Mouse (Mus musculus) heart, adult 18-20 months (tissue): ENCODE measurements at regions not wholly inside any gene's neighbourhood (a gene's known extent, or its start where the extent isn't known, plus 50 kb on each side); places are given as distances from the start of the nearest gene placed in this dataset.

Experiments
- DNase-seq, 2 experiments: peaks; one replicate each; pipeline ENCODE4 v3.0.0; 2021 to 2022; ENCODE audit warnings: mixed read lengths in 1 of 2

DNA sequence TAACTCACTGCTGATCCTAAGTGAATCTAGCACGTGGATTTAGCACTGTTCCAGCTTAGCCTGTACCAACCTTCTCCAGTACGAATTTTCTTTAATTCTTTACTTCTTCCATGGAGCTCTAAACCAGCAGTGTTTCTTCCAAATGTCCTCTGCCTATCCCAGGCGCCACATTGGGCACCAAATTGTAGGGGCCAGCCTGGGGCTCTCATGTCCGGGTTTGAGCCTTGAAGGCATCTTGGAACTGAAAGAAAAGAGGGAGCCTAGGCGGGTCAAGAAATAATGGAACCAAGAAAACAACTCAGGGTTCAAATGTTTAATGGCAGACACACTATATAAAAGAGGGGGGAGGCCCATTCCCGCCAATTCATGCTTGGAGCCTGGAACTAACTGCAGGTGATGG, 69.9 kb downstream of the Btbd35f17 start:
- peak in 1 of 2 experiments; percentile 2 for DNase-seq
